Mouse (Mus musculus): ENCODE data around the gene Mrap. TPM values are rescaled to one million over a fixed set of nuclear protein-coding genes. Genes with fewer than 3 reads are reported as not detected.

The Mrap gene
- total RNA-seq (2021), result under 1 TPM; 0.22 to 0.64 TPM
- long read RNA-seq, experiment 1, result 0 reads
- long read RNA-seq, experiment 2, partial matches to known transcripts, result 0 of 1 reads
- long read RNA-seq, experiment 2, other reads (novel, unspliced or antisense), result 0 of 1 reads

DNA sequence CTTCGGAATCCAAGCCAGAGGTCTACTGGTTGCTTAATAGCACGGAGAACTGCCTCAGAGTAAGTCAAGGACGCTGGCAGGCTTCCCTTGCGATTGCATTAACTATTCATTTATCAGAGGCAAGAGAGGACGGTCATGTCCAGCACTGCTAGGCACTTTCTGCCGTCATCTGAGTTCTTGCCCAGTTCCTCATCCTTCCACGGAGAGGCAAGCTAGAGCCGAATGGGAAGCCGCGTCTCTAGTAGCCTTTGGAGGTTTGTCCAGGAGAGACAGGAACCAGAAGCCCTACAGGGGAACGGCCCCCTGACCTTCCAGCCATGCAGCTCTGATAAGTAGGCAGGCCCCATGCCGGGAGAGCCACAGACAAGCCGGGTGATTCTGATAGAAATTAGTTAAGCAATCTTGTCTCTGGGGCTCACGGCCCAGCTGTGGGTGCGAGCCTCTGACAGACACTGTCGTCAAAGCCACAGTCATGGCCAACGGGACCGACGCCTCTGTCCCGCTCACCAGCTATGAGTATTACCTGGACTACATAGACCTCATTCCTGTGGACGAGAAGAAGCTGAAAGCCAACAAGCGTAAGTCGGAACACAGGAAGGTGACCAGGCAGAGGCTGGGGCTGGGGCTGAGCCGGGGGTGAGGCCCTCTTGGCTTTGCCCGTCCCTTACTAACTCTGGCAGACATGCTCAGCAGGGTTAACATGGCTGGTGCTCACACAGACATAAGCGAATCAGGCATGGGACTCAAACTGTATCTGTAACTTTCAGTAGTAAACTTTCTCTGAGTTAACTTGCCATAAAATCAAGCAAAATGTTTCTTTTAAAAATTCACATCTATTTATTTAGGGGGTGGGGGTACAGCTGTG lies at the start of gene Mrap:
Gene Mrap (plus strand): TSS at position 116 of the 865 bp plus-strand sequence.
- intact Hi-C loops (cut with DNase I; ENCODE audit: low total_unique reads), result no loop called here
- DNase-seq, result no peak

GRCm38 (mm10) chr16:90692704-90693385 lies 45.2 kb upstream of the Mrap start:
- intact Hi-C loops (cut with DNase I; ENCODE audit: low total_unique reads), result no loop called here
- peak; percentile 73 for DNase-seq

- DNase-seq, result no peak
- intact Hi-C loops (cut with DNase I; ENCODE audit: low total_unique reads), result no loop called here
Observed at GRCm38 (mm10) chr16:90693625-90694024, 44.4 kb upstream of the Mrap start.

GRCm38 (mm10) chr16:90694719-90695118 lies 43.3 kb upstream of the Mrap start:
- intact Hi-C loops (cut with DNase I; ENCODE audit: low total_unique reads), result no loop called here
- no peak for DNase-seq

DNA sequence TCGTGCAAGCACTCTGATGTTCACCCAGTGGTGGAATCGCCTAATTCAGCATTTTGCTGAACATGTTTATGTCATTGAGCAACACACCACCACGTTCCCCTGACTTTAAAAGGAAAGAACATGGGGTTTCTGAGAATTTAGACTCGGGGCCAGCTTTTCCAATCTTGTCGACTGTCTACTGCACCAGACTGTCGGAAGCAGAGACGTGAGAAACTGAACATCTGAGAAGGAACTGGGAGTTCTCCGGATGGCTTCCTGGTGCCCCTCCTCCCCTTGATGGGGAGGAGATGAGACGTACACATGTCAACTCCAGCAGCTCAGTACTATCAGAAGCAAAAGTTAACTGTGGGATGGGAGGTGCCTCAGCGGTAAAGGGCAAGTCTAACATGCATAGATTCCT lies 42.9 kb upstream of the Mrap start:
- intact Hi-C loops (cut with DNase I; ENCODE audit: low total_unique reads), result no loop called here
- no peak for DNase-seq

DNA sequence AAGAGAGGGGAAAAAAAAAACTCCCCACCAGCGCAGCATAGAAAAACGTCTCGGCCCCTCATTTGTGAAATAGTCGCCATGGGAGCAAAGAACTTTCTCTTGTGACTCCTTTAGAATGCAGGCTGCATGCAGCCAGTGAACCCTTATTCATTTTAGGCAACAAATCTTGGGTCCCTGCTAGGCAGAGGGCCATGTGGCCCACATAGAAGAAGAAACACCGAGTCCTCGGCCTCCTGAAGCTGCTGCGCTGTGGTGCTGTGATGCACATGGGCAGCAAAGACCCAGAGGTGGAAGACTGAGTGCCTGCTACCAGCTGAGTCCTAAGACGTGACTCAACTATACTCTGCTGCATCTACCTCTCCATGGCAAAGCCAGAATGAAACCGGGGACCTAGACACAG lies 41.7 kb upstream of the Mrap start:
- intact Hi-C loops (cut with DNase I; ENCODE audit: low total_unique reads), result no loop called here
- DNase-seq, result no peak

DNA sequence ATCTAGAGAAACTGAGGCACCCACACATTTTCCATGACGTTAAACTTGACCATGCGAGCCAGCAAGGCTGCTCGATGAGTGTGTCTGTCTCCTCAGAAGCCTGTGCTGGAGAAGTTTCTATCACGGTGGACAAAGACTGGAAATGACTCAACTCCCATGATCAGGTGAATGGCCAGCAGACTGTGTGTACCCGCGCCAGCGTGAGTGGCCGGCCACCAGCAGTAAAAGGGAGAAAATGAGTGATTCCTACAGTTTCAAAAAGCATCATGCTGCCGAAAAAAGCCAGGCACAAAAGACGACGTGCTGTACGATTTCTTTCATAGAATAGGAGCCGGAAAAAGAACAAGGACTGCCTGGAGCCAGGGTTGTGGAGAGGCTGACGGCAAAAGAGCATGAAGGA lies 38.6 kb upstream of the Mrap start:
- no peak for DNase-seq
- intact Hi-C loops (cut with DNase I; ENCODE audit: low total_unique reads), result no loop called here

- intact Hi-C loops (cut with DNase I; ENCODE audit: low total_unique reads), result no loop called here
- DNase-seq, result no peak
Observed at GRCm38 (mm10) chr16:90701541-90701940, 36.5 kb upstream of the Mrap start.

DNA sequence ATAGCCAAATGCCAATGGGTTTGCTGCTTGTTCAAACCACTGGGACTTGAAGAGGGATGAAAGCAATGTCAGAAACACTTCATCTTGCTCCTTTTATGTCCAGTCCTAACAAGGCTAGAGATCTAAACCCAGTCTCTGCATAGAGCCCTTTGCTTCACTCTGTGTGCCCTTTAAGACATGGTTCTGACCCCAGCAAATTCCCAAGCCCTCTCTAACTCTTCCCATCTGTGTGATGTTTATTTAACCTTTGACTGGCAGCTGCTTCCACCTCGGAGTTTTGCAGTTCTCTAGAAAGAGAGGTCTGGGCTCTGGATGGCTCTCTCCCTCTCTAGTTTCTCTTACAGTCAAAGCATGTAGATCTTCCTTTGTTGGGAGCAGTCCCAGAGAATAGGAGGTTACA lies 34.4 kb upstream of the Mrap start:
- intact Hi-C loops (cut with DNase I; ENCODE audit: low total_unique reads), result no loop called here
- DNase-seq, result no peak

- peak; percentile 49 for DNase-seq
Observed at GRCm38 (mm10) chr16:90704161-90704825, 33.7 kb upstream of the Mrap start.

GRCm38 (mm10) chr16:90706279-90706678 lies 31.7 kb upstream of the Mrap start:
- intact Hi-C loops (cut with DNase I; ENCODE audit: low total_unique reads), result no loop called here
- DNase-seq, result no peak

More at GRCm38 (mm10) chr16:90704161-90704825, 33.7 kb upstream of the Mrap start:
- intact Hi-C loops (cut with DNase I; ENCODE audit: low total_unique reads), result no loop called here

- intact Hi-C loops (cut with DNase I; ENCODE audit: low total_unique reads), result loop anchor here (5.0 kb wide), 1 partner anchor 387 kb away; no protein-coding TSS in a partner anchor
- DNase-seq, result peak; percentile 61
Observed at GRCm38 (mm10) chr16:90709711-90710289, 28.2 kb upstream of the Mrap start.

DNA sequence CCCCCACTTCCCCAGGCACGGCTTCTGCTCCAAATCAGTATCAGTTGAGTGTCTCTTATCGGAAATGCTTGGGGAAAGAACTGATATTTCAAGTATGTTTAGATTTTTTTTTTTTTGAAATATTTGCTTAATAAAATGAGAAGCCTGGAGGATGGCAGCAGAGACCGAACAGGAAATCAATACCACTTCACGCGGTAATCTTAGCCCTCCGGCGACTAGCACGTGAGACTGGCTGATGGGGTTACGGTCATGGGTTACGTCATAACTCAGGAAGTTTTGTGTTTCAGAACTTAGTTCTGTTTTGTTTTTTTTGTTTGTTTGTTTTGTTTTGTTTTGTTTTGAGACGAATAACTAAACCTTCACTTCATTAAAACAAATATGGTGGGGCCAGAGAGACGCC lies 27.7 kb upstream of the Mrap start:
- no peak for DNase-seq

DNA sequence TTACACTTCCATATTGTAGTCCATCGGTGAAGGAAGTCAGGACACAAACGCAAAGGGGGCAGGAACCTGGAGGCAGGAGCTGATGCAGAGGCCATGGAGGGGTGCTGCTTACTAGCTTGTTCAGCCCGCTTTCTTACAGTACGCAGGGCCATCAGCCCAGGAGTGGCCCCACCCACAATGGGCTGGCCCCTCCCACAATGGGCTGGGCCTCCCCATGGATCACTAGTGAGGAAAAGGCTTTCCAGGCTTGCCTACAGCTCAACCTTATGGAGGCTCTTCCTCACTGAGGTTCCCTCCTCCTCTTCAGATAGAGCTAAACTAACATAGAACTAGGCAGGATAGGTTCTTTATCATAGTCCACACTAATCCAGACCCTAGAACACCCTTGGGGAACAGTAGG lies 14.0 kb upstream of the Mrap start:
- intact Hi-C loops (cut with DNase I; ENCODE audit: low total_unique reads), result no loop called here

More for the DNA sequence above, 27.7 kb upstream of the Mrap start:
- intact Hi-C loops (cut with DNase I; ENCODE audit: low total_unique reads), result loop anchor here (5.0 kb wide), 1 partner anchor 388 kb away; no protein-coding TSS in a partner anchor

GRCm38 (mm10) chr16:90726600-90727227 lies 11.3 kb upstream of the Mrap start:
- intact Hi-C loops (cut with DNase I; ENCODE audit: low total_unique reads), result no loop called here
- DNase-seq, result no peak

More for the DNA sequence above, 14.0 kb upstream of the Mrap start:
- no peak for DNase-seq

- peak; percentile 95 for DNase-seq
- intact Hi-C loops (cut with DNase I; ENCODE audit: low total_unique reads), result no loop called here
Observed at GRCm38 (mm10) chr16:90727233-90728115, 10.5 kb upstream of the Mrap start, which contains the start of gene Mis18a. TSS of gene Mis18a (minus strand) at chr16:90727404.

GRCm38 (mm10) chr16:90735611-90736010 lies 2.4 kb upstream of the Mrap start:
- intact Hi-C loops (cut with DNase I; ENCODE audit: low total_unique reads), result no loop called here
- no peak for DNase-seq

DNA sequence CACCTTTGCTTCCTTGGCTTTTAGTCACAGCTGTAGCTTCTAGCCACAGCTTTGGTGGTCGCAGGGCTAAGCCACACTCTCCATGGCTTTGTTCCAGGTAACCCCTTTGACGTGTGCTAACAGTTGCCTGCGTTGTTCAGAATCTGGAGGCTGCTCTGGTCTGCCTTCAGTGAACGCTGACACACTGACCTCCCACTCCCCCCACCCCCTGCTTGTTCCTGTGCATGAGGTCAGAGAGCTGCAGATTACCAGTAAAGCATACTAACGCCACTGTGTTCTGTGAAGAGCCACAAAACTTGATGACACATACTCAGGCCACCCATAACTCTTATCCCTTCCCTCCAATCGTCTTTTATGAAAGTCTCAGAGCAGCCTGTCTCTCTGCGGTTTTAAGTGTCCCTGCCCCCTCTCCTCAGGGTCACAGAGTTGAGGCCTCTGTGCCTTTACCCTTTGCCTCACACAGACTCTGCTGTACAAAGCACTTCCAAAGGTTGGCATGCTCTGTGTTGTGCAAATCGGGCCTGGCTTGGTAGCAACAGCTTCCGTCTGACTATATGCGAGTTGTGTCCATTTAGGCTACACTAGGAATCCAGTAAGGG lies 1.2 kb upstream of the Mrap start:
- no peak for DNase-seq
- intact Hi-C loops (cut with DNase I; ENCODE audit: low total_unique reads), result no loop called here

Data from gastrocnemius, postnatal 14 days (tissue).